Mouse (Mus musculus): ENCODE measurements around the gene Rnf115. TPM values are rescaled to one million over a fixed set of nuclear protein-coding genes. Genes with fewer than 3 reads are reported as not detected.
"Not testable (repeated sequence)": the region's sequence is repeated elsewhere in the genome, so short reads cannot be mapped to it uniquely, and the experiment has no call there.

Rnf115 gene
- polyA plus RNA-seq, 1 experiment from 2014 or later = 72.1 TPM

DNA sequence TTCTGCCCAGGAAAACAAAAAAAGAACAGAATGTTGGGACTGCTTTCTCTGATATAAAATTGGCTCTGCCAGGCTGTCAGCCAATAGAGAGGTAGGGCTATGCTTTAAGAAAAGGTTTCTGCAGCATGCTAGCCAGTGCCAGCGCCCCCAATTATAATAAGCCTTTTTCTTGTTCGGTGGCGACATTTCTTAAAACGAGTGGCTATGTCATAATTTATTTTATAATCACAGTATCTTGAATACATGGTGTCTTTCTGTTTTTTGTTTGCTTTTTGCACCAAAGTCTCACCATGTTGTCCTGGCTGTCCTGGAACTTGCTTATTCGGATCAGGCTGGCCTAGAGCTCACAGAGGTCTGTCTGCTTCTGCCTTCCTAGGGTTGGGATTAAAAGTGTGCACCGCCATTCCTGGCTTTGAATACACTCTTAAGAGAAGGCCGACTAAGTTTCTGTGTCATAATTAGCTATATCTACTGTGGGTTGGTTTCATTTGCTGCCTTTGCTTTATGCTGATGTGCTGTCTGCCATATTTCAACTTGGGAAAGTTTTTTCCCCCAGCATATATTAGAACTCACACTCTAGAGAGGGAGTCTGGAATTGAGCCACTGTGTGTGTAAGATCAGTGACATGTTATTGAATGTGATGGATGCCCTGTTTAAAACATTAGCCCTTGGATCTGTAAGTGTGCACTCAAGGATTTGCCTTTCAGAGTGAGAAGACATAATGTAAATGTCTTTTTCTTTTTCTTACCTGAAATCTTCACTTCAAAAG is 1.4 kb downstream of the Rnf115 start:
- H3K4me3 ChIP-seq (ENCODE audit: low read length) = peak overlapping the region; percentile 93
- H3K9me3 ChIP-seq (ENCODE audit: control insufficient read depth, low read length) = no peaks in the 10 kb centered on the region
- no peak for ATAC-seq (ENCODE audit: low FRiP score, low TSS enrichment)
- H3K27ac ChIP-seq (ENCODE audit: low read depth, low read length) = no peak overlapping the region
- no peaks in the 10 kb centered on the region for H3K27me3 ChIP-seq (ENCODE audit: control insufficient read depth, insufficient read depth, low read length)
- H3K4me2 ChIP-seq (replicated peaks; ENCODE audit: low read depth, low read length) = peak overlapping the region; percentile 65
- 55% methylated on average over 7 of the region's 7 CpGs for WGBS
- peak overlapping the region; percentile 85; the same call in 1 of the 2 replicates for H3K9ac ChIP-seq (ENCODE audit: low read depth, low read length)
- H3K36me3 ChIP-seq (ENCODE audit: control insufficient read depth, insufficient read depth, low read length) = peaks cover 5% of the 10 kb centered on the region
- peaks cover 14% of the 10 kb centered on the region for H3K4me1 ChIP-seq (ENCODE audit: control insufficient read depth, insufficient read depth, low read length)

DNA sequence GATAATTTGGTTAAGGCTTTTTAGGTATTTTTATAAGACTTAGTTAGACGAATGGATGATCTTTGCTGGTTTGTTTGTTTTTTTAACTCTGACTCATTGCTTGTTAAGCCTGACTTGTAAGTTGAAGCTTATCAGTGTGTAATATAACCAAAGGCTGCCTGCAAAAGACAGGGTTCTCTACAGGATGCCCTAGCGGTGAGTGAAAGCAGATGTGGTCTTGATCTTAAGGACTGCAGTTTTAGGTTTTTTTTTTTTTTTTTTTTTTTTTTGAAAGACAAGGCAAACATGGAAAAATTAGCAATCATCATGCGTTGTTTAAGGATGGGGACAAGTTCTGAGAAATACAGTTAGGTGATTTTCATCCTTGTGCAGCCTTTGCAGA is 1.9 kb downstream of the Rnf115 start:
- peak overlapping the region; percentile 65 for H3K4me2 ChIP-seq (replicated peaks; ENCODE audit: low read depth, low read length)

DNA sequence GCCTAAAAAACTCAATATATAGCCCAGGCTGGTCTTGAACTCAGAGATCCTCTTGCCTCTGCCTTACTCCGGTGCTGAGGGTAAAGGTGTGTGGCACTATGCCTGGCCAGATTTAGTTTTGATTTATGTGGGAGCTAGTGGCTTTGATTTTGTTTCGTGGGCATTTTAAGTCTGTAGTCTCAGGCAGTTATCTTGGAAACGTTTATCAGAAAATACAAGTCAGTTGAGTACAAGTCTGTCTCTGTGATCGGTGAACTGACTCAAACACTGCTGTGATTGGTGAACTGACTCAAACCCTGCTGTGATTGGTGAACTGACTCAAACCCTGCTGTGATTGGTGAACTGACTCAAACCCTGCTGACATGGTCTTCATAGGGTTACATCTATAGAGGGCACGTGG is 3.3 kb downstream of the Rnf115 start:
- Histone ChIP-seq H3K9me3 (ENCODE audit: control insufficient read depth, low read length) (no peaks in the 10 kb centered on the region), H3K4me2 (replicated peaks; ENCODE audit: low read depth, low read length) (no peak overlapping the region), H3K4me1 (ENCODE audit: control insufficient read depth, insufficient read depth, low read length) (peaks cover 14% of the 10 kb centered on the region), H3K36me3 (ENCODE audit: control insufficient read depth, insufficient read depth, low read length) (no peaks in the 10 kb centered on the region), H3K9ac (ENCODE audit: low read depth, low read length) (no peak overlapping the region), H3K4me3 (ENCODE audit: low read length) (no peak overlapping the region), H3K27me3 (ENCODE audit: control insufficient read depth, insufficient read depth, low read length) (no peaks in the 10 kb centered on the region), H3K27ac (ENCODE audit: low read depth, low read length) (no peak overlapping the region)
- 74% methylated on average over 5 of the region's 5 CpGs for WGBS
- ATAC-seq (ENCODE audit: low FRiP score, low TSS enrichment) = no peak

More for the DNA sequence above, 1.9 kb downstream of the Rnf115 start:
- peaks cover 4% of the 10 kb centered on the region; the same call in 1 of the 2 replicates for H3K36me3 ChIP-seq (ENCODE audit: control insufficient read depth, insufficient read depth, low read length)
- H3K9me3 ChIP-seq (ENCODE audit: control insufficient read depth, low read length) = no peaks in the 10 kb centered on the region
- no peaks in the 10 kb centered on the region for H3K27me3 ChIP-seq (ENCODE audit: control insufficient read depth, insufficient read depth, low read length)
- ATAC-seq (ENCODE audit: low FRiP score, low TSS enrichment) = no peak
- H3K27ac ChIP-seq (ENCODE audit: low read depth, low read length) = no peak overlapping the region
- H3K4me1 ChIP-seq (ENCODE audit: control insufficient read depth, insufficient read depth, low read length) = peaks cover 14% of the 10 kb centered on the region
- no peak overlapping the region for H3K4me3 ChIP-seq (ENCODE audit: low read length)
- H3K9ac ChIP-seq (ENCODE audit: low read depth, low read length) = no peak overlapping the region
- 45% methylated on average over 3 of the region's 3 CpGs for WGBS

DNA sequence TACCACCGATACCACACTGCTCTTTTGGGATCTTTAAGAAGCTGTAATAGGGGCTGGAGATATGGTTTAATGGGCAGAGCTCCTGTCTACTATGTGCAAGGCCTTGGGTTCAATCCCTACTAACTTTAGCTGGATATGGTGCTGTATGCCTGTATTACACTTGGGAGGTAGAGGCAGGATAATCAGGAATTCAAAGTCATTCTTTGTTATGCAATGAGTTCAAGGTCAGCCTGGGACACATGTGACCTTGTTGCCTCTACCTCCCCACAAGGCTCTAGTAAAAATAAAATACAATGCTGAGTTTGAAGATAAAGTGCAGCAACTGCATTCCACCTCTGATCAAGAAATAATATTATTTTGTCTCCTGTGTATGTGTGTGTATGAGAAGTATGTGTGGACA is 6.5 kb downstream of the Rnf115 start:
- 100% methylated on average over 1 of the region's 1 CpGs for WGBS
- Histone ChIP-seq H3K27me3 (ENCODE audit: control insufficient read depth, insufficient read depth, low read length) (no peaks in the 10 kb centered on the region), H3K4me3 (ENCODE audit: low read length) (no peak overlapping the region), H3K4me1 (ENCODE audit: control insufficient read depth, insufficient read depth, low read length) (peaks cover 11% of the 10 kb centered on the region), H3K9ac (ENCODE audit: low read depth, low read length) (no peak overlapping the region), H3K9me3 (ENCODE audit: control insufficient read depth, low read length) (no peaks in the 10 kb centered on the region), H3K27ac (ENCODE audit: low read depth, low read length) (no peak overlapping the region), H3K4me2 (replicated peaks; ENCODE audit: low read depth, low read length) (no peak overlapping the region), H3K36me3 (ENCODE audit: control insufficient read depth, insufficient read depth, low read length) (no peaks in the 10 kb centered on the region)
- ATAC-seq (ENCODE audit: low FRiP score, low TSS enrichment) = no peak

DNA sequence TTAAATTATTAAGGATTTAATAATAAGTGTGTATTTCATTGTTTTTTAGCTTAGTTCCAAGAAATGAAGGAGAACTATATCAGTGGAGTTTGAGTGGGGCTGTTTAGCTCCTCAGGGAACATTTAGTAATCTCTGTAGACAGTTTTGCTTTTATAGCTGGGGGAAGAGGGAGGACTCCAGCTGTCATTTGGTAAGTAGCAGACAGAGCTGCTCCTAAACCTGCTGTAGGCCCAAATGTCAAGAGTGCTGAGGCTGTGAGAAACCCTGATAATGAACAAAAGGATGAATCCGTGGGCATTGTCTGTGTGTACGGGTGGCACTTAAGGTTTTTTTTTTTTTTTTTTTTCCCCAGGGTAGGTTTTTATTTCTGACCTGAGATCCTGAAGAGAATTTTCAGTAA is 7.7 kb downstream of the Rnf115 start:
- no peak for ATAC-seq (ENCODE audit: low FRiP score, low TSS enrichment)
- H3K36me3 ChIP-seq (ENCODE audit: control insufficient read depth, insufficient read depth, low read length) = no peaks in the 10 kb centered on the region
- H3K4me3 ChIP-seq (ENCODE audit: low read length) = no peak overlapping the region
- H3K27me3 ChIP-seq (ENCODE audit: control insufficient read depth, insufficient read depth, low read length) = no peaks in the 10 kb centered on the region
- 0 out of 2 replicates have a peak, but pooled peaks cover 3% of the 10 kb centered on the region for H3K4me1 ChIP-seq (ENCODE audit: control insufficient read depth, insufficient read depth, low read length)
- H3K27ac ChIP-seq (ENCODE audit: low read depth, low read length) = no peak overlapping the region
- no peak overlapping the region for H3K4me2 ChIP-seq (replicated peaks; ENCODE audit: low read depth, low read length)
- WGBS = 90% methylated on average over 2 of the region's 2 CpGs
- H3K9ac ChIP-seq (ENCODE audit: low read depth, low read length) = no peak overlapping the region
- H3K9me3 ChIP-seq (ENCODE audit: control insufficient read depth, low read length) = no peaks in the 10 kb centered on the region

DNA sequence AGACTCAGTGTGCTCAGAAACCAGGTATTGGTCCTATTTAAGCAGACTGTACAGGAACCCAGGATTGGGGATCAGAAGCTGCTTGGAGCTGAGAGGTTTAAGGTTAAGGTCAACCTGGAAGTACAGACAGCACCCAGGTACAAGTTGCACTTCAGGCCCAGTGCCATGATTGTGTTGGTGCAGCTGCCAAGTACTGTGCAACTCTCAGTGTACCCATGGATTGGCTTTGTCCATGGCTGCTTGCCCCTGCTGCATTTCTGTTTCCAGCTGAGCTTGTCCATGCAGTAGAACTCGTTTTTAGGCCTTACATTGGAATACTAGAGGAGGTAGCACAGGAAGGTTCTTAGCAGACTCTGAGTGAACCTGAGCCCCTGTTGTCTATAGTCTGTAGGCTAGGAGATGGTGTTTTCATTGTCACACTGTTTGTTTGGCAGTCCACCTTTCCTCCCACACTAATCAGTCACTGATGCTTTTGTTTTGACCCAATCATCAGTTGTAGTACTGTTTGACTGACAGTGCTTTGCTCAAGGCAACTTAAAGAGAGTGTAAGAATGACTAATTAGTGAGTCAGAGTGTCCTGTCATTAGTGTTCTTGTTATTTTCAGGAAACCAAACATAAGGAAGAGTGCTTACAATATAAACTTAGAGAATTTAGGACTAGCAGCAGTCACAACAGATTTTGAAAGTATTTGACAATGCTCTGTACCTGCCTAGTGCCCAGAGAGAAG is 9.7 kb downstream of the Rnf115 start:
- no peak for ATAC-seq (ENCODE audit: low FRiP score, low TSS enrichment)
- H3K27ac ChIP-seq (ENCODE audit: low read depth, low read length) = no peak overlapping the region
- H3K36me3 ChIP-seq (ENCODE audit: control insufficient read depth, insufficient read depth, low read length) = no peaks in the 10 kb centered on the region
- no peak overlapping the region for H3K9ac ChIP-seq (ENCODE audit: low read depth, low read length)
- no peaks in the 10 kb centered on the region for H3K27me3 ChIP-seq (ENCODE audit: control insufficient read depth, insufficient read depth, low read length)
- H3K4me2 ChIP-seq (replicated peaks; ENCODE audit: low read depth, low read length) = no peak overlapping the region
- H3K4me1 ChIP-seq (ENCODE audit: control insufficient read depth, insufficient read depth, low read length) = 0 out of 2 replicates have a peak, but pooled peaks cover 3% of the 10 kb centered on the region
- H3K9me3 ChIP-seq (ENCODE audit: control insufficient read depth, low read length) = no peaks in the 10 kb centered on the region
- no peak overlapping the region for H3K4me3 ChIP-seq (ENCODE audit: low read length)
- 44% methylated on average over 1 of the region's 1 CpGs for WGBS

DNA sequence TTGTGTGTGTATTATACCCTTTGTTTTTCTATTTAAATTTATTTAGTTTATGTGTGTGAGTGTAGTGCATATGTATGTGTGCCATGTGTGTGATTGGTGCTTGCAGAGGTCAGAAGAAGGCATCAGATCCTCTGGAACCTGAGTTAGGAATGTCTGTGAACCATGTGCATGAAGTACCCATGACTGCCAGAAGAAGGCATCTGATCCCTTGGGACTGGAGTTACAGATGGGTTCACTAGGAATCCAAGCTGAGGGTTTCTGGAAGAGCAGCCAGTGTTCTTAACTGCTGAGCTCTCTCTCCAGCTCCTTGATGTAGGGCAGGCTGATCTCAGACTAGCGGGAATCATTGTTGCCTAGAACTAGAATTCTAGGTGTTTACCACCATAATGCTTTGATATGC is 10.5 kb downstream of the Rnf115 start:
- Histone ChIP-seq H3K27me3 (ENCODE audit: control insufficient read depth, insufficient read depth, low read length) (no peaks in the 10 kb centered on the region), H3K9me3 (ENCODE audit: control insufficient read depth, low read length) (no peaks in the 10 kb centered on the region), H3K27ac (ENCODE audit: low read depth, low read length) (no peak overlapping the region), H3K9ac (ENCODE audit: low read depth, low read length) (no peak overlapping the region), H3K4me1 (ENCODE audit: control insufficient read depth, insufficient read depth, low read length) (0 out of 2 replicates have a peak, but pooled peaks cover 3% of the 10 kb centered on the region), H3K36me3 (ENCODE audit: control insufficient read depth, insufficient read depth, low read length) (no peaks in the 10 kb centered on the region), H3K4me2 (replicated peaks; ENCODE audit: low read depth, low read length) (no peak overlapping the region), H3K4me3 (ENCODE audit: low read length) (no peak overlapping the region)
- 83% methylated on average over 1 of the region's 1 CpGs for WGBS
- no peak for ATAC-seq (ENCODE audit: low FRiP score, low TSS enrichment)

DNA sequence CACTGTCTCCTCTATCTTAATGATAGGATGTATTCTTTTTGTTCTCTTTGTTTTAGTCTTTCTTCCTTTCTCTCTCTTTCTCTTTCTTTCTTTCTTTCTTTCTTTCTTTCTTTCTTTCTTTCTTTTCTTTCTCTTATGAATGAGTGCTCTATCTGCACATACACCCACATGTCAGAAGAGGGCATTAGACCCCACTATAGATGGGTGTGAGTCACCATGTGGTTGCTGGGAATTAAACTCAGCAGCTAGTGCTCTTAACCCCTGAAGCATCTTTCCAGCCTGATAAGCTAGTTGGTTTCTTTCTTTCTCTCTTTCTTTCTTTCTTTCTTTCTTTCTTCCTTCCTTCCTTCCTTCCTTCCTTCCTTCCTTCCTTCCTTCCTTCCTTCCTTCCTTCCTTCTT is 12.8 kb downstream of the Rnf115 start:
- not testable (repeated sequence) for H3K36me3 ChIP-seq (ENCODE audit: control insufficient read depth, insufficient read depth, low read length); H3K27me3 ChIP-seq (ENCODE audit: control insufficient read depth, insufficient read depth, low read length); H3K4me3 ChIP-seq (ENCODE audit: low read length); H3K9ac ChIP-seq (ENCODE audit: low read depth, low read length); H3K9me3 ChIP-seq (ENCODE audit: control insufficient read depth, low read length); H3K4me1 ChIP-seq (ENCODE audit: control insufficient read depth, insufficient read depth, low read length); H3K27ac ChIP-seq (ENCODE audit: low read depth, low read length); H3K4me2 ChIP-seq (replicated peaks; ENCODE audit: low read depth, low read length); ATAC-seq (ENCODE audit: low FRiP score, low TSS enrichment)

DNA sequence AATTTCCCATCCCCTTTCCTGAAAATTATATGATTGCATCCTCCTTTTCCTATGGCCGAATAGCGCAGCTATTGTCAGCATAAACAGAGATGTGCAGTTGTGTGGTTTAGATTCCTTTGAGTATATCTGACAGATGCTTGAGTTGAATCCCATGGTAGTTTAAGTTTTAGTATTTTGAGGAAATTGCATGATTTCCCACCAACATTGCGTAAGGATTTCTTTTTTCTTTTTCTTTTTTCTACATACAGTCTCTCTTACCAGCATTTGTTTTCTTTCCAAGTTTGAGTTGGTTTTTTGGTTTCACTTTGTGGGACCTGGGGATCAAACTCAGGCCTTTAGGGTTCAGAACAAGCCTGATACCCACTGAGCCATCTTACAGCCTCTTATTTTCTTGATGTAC is 16.9 kb downstream of the Rnf115 start:
- H3K4me1 ChIP-seq (ENCODE audit: control insufficient read depth, insufficient read depth, low read length) = no peaks in the 10 kb centered on the region
- H3K4me2 ChIP-seq (replicated peaks; ENCODE audit: low read depth, low read length) = no peak overlapping the region
- no peaks in the 10 kb centered on the region for H3K9me3 ChIP-seq (ENCODE audit: control insufficient read depth, low read length)
- no peaks in the 10 kb centered on the region for H3K36me3 ChIP-seq (ENCODE audit: control insufficient read depth, insufficient read depth, low read length)
- H3K9ac ChIP-seq (ENCODE audit: low read depth, low read length) = no peak overlapping the region
- WGBS = 95% methylated on average over 3 of the region's 3 CpGs
- no peak overlapping the region for H3K27ac ChIP-seq (ENCODE audit: low read depth, low read length)
- no peaks in the 10 kb centered on the region for H3K27me3 ChIP-seq (ENCODE audit: control insufficient read depth, insufficient read depth, low read length)
- ATAC-seq (ENCODE audit: low FRiP score, low TSS enrichment) = no peak
- no peak overlapping the region for H3K4me3 ChIP-seq (ENCODE audit: low read length)

Data from kidney, embryonic 14.5 days (tissue).